Mouse (Mus musculus): Measurements from ENCODE around the gene Map4k5.
A peak's percentile ranks its signal among the peaks of the same experiment; 100 is the strongest.

The Map4k5 gene

GRCm38 (mm10) chr12:69887776-69888175 lies 5.2 kb downstream of the Map4k5 start:
- DNase-seq (ENCODE audit: low read depth, low spot score): no peak

- no peak for DNase-seq (ENCODE audit: low read depth, low spot score)
Observed at GRCm38 (mm10) chr12:69885170-69885923, 7.7 kb downstream of the Map4k5 start.

GRCm38 (mm10) chr12:69884053-69884452 lies 8.9 kb downstream of the Map4k5 start:
- no peak for DNase-seq (ENCODE audit: low read depth, low spot score)

GRCm38 (mm10) chr12:69881198-69881905 lies 11.6 kb downstream of the Map4k5 start:
- peak; percentile 39 for DNase-seq (ENCODE audit: low read depth, low spot score)

GRCm38 (mm10) chr12:69879739-69880138 lies 13.3 kb downstream of the Map4k5 start:
- DNase-seq (ENCODE audit: low read depth, low spot score): no peak

GRCm38 (mm10) chr12:69879172-69879665 lies 13.8 kb downstream of the Map4k5 start:
- DNase-seq (ENCODE audit: low read depth, low spot score): no peak

GRCm38 (mm10) chr12:69877842-69878363 lies 15.1 kb downstream of the Map4k5 start:
- no peak for DNase-seq (ENCODE audit: low read depth, low spot score)

GRCm38 (mm10) chr12:69871632-69872031 lies 21.4 kb downstream of the Map4k5 start:
- DNase-seq (ENCODE audit: low read depth, low spot score): no peak

GRCm38 (mm10) chr12:69867338-69867737 lies 25.7 kb downstream of the Map4k5 start:
- DNase-seq (ENCODE audit: low read depth, low spot score): no peak

GRCm38 (mm10) chr12:69864164-69864692 lies 28.8 kb downstream of the Map4k5 start:
- DNase-seq (ENCODE audit: low read depth, low spot score): no peak

GRCm38 (mm10) chr12:69863505-69863904 lies 29.5 kb downstream of the Map4k5 start:
- no peak for DNase-seq (ENCODE audit: low read depth, low spot score)

GRCm38 (mm10) chr12:69858847-69859246 lies 34.2 kb downstream of the Map4k5 start:
- no peak for DNase-seq (ENCODE audit: low read depth, low spot score)

- no peak for DNase-seq (ENCODE audit: low read depth, low spot score)
Observed at GRCm38 (mm10) chr12:69857597-69857996, 35.4 kb downstream of the Map4k5 start.

GRCm38 (mm10) chr12:69856398-69856797 lies 36.6 kb downstream of the Map4k5 start:
- DNase-seq (ENCODE audit: low read depth, low spot score): no peak

GRCm38 (mm10) chr12:69855641-69856300 lies 37.2 kb downstream of the Map4k5 start:
- DNase-seq (ENCODE audit: low read depth, low spot score): no peak

- no peak for DNase-seq (ENCODE audit: low read depth, low spot score)
Observed at GRCm38 (mm10) chr12:69853942-69854341, 39.1 kb downstream of the Map4k5 start.

- no peak for DNase-seq (ENCODE audit: low read depth, low spot score)
Observed at GRCm38 (mm10) chr12:69853387-69853786, 39.6 kb downstream of the Map4k5 start.

GRCm38 (mm10) chr12:69852288-69852687 lies 40.7 kb downstream of the Map4k5 start:
- DNase-seq (ENCODE audit: low read depth, low spot score): no peak

- no peak for DNase-seq (ENCODE audit: low read depth, low spot score)
Observed at GRCm38 (mm10) chr12:69848083-69848878, 44.7 kb downstream of the Map4k5 start.

- no peak for DNase-seq (ENCODE audit: low read depth, low spot score)
Observed at GRCm38 (mm10) chr12:69846499-69846898, 46.5 kb downstream of the Map4k5 start.

GRCm38 (mm10) chr12:69845722-69846121 lies 47.3 kb downstream of the Map4k5 start:
- DNase-seq (ENCODE audit: low read depth, low spot score): no peak

All from retina, adult 2 months (tissue).